Mouse (Mus musculus) kidney, postnatal 25 days (tissue): ENCODE results near the gene Lat.
A peak's percentile ranks its signal among the peaks of the same experiment; 100 is the strongest.

Experiments
- DNase-seq, 2 experiments: peaks; one replicate each; pipeline ENCODE4 v3.0.0; 2021; ENCODE audit warnings: mixed read lengths in 2 of 2

Lat gene

DNA sequence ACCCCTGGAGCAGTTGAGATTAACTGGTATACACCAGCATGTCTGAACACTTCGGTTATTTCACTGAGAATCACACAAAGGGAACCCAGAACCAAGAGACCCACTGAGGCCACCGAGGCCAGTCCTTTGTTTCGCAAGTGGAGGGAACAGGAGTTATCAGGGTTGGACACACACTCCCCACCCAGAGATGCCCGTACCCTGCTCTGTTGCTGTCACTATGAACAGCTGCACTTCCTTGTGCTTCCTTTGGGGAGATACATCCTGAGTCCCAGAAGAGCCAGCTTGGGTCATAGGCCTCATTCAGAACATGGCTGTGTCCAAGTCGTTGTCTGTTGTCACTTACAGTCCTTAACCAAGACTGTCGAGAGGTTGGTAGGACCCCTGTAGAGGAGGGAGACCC, 6.3 kb downstream of the Lat start:
- DNase-seq = no peak

DNA sequence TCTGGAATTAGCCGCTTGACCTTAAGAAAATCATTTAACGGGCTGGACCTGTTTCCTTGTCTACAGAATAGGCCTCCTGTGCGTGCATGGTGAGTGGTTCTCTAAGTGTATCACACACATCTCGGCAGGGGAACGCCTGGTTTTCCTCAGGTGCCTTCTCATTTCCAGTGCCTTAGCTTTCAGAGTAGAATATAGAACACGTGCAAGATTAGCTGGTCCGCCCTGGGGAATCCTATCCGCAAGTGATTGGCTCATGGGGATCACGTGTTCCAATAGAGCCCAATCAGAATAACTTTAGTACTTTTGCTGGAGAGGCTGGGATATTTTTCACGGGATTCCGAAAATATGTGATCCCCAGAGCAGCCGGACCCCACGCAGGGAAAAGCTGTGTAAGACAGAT, 10.3 kb downstream of the Lat start:
- DNase-seq = no peak

DNA sequence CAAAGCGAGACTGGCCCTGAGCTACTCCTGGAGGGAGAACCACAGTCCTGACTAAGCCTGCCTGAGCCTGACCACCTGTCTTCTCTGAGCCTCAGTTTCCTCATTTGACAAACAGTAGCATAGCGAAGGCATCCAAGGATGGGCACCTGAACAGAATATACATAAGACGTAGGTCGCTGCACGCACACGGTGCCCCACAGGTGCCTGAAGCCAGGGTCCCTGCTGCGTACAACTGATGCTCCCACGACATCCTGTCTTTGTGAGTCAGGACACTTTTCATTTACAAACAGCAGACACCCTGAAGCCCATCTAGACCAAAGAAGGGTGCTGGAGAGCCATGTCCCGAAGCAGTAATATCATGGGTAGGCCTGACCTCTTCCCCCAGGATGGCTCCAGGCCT, 11.0 kb downstream of the Lat start:
- DNase-seq = no peak

DNA sequence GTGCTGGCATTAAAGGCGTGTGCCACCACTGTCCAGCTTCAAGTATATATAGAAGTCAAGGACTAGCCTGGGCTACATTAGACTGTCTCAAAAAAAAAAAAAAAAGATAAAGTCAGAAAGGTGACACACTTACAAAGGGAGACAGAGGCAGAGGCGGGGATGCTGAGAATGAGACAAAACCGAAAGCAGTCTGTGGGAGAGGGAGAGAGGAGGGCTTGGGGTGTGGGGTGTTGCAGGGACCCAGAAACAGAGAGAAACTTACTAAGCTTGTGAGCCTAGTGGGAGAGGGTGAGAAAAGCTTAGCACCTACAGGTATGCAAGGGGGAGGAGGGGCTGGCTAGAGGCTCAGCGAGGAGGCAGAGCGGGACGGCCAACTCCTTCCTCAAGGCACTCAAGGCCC, 11.5 kb downstream of the Lat start:
- DNase-seq = no peak

DNA sequence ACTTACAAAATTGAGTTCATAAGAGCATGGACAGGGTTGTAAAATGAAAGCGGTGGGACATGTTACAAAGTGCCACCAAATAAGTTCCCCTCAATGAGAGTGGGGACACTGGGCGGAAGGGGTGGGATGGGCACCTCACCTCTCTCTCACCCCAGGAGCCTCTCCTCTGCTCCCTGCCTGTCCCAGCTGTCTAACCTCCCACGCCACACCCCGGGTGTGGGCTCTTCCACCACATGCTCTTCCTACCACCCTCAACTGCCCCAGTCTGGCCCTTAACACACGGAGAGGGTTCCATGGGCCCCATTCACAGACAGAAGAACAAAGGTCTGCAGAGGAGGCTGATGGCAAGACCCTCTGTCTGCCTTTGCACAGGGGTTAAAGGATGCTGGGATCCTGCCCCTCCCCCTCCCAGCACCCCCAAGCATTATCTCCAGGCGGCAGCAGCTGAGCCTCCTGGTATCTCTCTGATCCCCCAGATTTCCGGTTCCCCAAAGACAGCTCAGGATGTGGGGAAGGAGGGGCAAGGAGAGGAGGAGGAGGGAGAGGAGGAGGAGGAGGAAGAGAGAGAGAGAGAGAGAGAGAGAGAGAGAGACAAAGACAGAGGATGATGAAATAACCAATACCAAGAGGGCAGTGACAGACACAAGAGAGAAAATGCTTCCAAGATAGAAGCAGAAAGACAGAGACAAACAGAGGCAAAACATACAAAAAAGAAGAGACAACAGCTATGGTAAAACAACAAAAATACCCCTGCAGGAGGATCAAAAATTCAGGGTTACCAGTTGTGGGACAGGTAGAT, 12.4 kb downstream of the Lat start:
- no peak for DNase-seq

DNA sequence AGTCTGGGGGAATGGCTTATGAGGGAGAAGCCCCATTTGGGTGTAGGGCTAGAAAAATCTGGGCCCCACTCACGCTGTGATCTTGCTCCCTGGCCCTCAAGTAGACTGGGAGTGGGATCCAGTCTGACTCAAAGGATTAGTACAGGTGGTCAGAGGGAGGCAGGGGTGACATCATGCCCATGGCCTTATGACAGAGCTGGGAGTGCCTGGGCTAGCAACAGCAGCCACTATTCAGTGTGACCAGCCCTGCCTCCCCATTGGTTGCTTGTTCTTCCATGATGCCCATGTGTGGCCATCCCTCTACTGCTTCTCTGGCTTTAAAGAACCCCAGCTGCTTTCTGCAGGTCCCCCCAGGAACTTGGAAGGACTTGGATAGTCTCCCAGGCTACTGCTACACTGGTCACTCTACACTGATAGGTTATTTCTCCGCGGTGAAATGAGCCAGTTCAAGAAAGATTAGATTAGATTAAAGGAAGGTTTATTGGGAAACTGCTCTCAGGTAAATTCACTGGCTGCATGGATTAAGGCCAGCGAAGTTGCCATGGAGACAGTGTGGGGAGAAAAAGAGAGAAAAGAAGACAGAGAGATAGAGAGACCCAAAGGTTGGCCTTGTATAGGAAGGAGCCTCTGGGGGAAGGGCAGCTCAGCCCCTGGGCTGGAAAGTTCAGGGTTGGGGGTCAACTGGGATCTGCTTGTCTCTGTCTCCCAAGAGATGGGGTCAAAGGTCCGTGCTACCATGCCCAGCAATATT, 13.3 kb downstream of the Lat start:
- DNase-seq = no peak

DNA sequence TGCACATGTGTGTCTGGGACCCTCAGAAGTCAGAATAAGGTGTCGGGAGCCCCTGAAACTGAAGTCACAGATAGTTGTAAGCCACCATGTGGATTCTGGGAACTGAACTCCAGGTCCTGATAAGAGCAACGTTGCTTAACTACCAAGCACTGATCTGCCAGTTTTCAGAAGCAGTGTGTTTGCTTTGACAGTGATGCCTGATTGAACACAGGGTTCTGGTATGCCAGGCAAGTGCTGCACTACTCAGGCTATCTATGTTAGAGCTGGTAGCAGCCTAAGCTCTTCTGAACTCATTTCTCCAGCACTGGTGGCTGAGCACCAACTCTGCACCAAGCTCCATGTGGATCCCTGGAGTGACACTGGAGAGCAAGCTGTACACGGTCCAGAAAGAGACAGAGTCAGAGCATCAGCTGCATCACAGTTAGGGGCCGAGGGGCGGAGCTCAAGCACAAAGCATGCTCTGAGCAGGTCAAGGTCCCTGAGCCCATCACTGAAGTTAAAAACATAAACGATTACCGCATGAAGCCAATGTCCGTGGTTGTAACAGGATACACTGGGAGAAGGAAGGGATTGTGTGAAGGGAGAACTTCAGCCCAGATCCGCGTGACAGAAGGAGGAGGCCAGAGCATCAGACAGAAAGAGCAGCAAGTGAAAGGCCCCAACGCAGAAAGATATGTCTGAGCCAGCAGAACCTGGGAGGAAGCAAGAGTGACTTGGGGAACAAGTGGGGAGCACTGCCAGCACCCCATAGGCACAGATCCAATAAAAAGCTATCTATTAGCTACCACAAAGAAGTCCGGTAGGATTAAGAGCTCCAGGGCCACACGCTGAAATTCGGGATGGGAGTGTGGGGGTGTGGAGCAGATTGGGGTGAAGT, 14.4 kb downstream of the Lat start:
- DNase-seq = no peak

DNA sequence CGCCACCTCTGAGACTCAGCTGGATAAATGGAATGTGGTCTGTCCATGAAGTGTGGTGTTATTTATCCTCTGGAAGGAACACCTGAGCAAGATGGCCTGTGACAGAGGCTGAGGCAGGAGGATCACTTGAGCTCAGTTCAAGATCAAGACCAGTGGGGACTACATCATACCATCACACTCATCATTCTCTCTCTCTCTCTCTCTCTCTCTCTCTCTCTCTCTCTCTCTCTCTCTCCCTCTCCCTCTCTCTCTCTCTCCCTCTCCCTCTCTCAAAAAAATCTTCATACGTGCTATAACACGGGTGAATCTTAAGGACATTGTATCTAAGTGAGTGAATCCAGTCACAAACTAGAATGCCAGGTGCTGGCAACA, 15.4 kb downstream of the Lat start:
- no peak for DNase-seq

DNA sequence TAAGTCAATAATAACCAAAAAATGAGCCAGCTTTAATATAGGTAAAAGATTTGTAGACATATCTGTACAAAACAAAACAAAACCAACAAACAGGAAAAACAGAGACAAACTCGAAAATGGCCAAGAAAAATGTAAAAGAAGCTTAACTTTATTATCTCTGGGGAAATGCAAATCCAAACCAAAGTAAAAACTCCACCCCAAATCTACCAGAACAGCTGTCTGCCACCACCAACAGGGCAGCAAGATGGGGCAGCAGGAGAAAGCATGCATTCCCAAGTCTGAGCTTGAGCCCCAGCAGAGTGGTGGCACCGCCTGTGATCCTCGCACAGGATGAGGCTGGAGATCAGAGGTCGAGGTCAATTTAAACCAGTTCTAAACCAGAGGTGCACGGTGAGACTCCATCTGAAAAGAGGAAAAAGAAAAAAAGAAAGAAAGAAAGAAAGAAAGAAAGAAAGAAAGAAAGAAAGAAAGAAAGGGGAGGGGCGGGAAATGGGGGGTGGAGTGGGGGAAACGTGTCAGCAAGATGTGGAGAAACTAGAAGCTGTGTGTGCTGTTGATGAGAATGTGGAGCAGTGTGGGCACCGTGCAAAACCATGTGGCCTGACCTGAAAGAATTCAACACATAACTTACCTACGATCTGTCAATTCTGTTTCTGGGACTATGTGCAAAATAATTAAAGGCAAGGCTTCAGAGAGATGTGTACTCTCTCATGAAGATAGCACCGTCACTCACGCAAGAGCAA, 15.9 kb downstream of the Lat start:
- no peak for DNase-seq

DNA sequence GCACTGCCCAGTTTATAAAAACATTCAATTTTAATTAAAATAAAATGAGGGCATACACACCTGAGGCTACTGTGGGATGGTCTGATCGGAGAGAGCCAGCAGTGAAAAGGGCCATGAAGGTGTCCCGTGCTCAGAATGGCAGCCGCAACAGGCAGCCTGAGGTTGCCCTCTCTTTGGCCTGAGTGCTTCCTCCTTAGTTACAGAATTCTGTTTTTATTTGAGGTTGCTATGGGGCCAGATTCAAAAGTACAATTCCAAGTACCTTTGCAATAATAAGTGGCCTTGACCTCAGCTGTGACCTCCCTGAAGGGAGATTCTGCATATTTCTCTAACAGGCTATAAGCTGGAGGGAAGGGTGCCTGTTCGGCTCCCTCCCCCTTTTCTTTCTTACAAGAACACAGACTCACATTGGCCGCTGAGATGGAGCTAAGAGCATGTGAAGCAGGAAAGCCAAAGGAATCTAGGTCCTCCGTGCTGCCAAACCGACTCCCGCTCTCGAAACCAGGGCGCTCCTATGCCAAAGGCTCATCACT, 17.9 kb downstream of the Lat start:
- no peak for DNase-seq

DNA sequence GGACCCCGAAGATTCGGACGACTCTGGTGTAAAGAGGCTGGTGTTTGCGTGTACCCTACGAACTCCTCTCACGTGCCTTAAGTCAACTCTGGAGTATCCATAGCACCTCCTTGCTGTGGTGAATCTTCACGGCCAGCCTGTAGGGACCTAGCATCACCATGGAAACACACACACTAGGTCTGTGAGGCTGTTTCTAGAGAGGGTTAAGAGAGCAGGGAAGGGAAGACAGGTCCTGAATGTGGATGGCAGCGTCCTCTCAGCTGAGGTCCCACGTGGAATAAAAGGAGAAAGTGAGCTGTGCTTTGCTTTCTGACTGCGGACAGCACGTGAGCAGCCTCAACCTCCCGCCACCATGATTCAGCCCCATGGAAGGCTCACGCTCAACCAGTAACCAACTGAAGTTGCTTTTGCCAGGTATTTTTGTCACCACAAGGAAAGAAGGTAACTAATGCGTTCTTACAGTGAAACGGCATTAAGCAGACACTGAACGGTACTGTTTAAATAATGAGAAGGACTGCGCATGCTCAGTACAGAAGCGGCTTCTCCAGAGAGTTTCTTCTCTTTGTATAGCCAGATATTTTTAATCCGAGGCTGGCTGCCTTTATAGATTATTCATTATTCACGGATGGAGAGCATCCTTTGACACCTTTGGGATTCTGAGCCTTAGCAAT, 18.5 kb downstream of the Lat start:
- no peak for DNase-seq

DNA sequence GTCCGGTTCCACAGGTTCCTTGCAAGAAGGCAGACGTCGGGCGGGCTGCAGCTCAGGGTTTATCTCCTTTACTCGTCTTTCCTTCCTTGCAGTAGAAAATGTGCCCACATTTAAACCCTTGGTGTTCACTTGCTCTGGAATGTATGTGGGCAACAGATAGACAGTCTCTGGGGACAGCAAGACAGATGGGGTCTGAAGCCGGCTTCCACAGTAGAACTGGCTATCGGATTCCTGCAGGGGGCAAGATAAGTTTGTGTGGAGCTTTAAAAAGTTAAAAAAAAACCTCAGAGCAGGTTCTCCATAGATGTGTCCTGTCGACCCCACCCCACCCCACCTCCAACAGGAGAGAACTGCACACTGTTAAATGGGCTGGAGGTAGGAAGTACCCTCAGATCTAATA, 21.1 kb downstream of the Lat start:
- no peak for DNase-seq

DNA sequence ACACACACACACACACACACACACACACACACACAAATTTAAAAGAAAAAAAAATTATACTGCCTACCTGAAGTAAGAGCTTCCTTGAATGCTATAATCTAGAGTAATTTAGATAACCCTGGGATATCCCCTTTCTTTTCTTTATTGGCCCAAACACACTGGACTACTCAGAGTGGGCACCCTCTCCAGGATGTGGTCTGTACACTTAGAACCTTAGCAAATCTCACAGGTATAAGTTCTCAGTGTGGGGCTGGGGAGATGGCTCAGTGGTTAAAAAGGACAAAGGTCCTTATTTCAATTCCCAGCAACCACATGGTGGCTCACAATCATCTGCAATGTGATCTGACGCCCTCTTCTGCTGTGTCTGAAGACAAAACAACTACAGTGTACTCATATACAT, 22.3 kb downstream of the Lat start:
- DNase-seq = no peak

DNA sequence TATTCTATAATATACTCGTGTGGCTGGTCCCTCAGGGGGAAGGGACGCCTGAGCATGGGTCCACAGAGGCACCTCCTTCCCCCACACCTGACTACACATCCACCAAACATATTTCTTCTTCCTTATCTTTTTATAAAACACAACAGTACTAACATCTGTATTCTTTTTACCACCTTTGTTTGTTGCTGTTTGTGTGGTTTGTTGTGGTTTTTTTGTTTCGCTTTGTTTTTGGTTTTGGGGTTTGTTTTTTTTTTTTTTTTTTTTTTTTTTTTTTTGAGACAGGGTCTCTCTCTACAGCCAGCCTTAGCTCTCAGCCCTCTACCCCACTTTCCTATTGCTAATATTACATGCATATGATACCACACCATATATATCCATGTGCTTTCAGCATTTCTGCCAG, 23.4 kb downstream of the Lat start:
- DNase-seq = no peak

DNA sequence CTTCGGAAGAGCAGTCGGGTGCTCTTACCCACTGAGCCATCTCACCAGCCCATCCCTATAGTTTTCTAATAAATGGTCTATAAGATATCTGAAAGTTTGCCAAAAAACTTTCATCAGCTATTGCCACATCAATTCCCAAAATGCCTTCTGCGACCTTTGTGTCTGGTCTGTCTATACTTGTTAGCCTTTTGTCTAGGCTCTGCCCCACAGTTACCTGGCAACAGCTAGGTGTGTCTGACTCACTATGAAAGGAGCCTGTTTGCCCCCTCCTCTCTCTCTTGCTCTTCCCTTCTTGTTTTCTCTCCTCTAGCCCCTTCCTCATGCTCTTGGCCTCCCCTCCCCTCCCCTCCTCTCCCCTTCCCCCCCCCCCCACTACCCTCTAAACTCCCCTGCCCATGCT, 23.8 kb downstream of the Lat start:
- DNase-seq = no peak

DNA sequence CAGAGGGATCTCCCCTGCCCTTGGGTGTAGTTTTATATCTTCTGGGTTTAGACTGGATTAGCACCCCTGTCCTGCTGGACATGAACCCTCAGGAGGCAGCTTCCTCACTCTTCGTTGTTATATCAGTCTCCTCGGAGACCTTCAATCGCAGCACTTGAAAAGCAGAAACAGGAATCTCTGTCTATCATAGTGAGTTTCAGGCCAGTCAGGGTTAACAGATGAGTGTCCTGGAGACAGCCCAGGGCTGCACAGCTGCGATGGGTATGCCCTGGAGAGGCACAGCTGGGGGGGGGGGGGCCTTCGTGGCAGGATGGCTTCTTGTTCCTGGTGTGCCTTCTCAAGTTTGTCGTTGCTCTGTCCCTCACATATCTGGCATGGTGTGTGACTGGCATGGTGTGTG, 28.5 kb downstream of the Lat start:
- DNase-seq = no peak

DNA sequence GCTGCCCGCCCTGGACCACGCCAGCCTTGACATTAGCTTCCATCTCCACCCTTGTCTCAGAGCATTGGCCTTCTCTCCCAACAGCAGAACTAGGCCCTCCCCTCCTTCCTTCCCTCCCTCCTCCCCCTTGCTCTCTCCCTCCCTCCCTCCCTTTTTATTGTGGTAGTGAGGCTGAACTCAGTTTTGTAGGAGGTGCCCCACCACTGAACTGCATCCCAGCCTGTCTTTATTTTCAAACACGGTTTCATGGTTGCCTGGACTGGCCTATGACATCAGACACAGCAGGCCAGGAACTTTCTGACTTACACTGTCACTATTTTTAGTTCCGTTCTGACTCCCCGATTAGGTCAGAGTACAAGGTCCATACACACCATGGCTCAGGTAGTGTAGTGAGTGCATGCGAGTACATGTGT, 29.2 kb downstream of the Lat start:
- DNase-seq = peak; percentile 6 to 55

DNA sequence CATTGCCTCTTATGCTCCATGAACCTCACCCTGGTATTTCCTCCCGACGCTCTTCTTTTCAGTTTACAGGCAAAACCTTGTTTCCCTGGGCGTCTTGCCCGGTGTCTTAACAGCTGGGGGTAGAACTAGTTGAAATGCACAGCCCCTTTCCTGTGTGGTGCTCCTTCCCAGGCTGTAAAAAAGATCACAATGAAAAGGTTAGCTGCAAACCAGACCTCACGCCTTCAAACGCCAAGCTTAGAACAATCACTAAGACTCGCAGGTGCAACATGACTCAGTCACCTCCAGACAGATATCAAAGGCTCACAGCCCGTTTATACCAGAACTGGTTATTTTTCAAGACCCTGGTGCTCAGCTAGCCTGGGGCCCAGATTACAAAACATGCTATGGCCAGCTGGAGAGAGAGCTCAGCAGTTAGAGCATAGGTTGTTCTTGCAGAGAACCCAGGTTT, 29.8 kb downstream of the Lat start:
- DNase-seq = no peak

DNA sequence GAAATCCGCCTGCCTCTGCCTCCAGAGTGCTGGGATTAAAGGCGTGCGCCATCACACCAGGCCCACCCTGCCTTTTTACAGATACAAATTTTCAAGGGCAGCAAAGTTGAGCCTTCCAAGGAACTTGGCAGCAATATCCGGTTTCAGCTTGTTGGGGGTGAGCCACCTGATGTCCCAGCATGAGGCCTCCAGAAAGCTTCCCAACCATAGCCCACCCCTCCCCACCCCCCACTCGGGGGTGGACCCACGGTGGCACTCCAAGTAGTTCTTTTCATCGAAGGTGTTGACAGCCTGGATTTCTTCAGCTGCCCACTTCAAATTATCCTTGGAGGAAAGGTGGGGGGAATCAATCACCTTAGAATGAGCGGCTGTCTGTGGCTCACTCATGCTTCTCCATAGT, 30.5 kb downstream of the Lat start:
- DNase-seq = no peak

DNA sequence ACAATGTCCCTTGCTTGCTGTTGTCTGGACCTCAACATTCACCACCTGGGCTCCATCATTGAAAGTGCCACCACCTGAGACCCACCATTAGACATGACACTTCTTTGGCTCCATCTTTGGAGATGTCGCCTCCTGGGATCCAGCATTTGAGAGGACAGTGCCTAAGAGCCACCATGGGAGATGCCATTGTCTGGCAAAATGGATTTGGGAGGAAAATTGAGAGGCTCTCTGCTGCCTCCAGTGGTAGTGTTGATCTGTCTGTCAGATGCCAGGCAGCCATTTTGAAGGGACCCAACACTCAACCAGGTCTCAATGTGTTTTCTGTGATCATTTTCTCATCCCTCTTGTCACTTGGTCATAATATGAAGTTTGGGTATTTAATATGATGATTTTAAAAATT, 33.8 kb downstream of the Lat start:
- DNase-seq = peak in 1 of 2 experiments; percentile 6

DNA sequence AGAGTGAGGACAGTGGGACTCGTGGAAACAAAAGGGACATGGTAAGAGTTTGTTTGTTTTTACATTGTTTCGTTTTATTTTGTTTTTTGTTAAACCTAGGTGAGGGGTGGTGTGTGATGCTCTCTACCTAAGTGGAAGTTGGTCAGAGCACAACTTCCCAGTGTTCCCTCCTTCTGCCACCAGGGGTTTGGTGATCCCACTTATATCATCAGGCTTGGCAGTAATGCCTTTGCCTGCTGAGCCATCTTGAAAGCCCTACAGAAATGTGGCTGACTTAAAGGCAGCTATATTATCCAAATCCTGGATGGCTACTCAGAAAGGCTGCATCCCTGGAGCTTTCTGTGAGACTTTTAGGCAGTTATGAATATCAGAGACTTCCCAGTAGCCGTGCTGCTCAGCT, 36.7 kb downstream of the Lat start:
- DNase-seq = no peak

DNA sequence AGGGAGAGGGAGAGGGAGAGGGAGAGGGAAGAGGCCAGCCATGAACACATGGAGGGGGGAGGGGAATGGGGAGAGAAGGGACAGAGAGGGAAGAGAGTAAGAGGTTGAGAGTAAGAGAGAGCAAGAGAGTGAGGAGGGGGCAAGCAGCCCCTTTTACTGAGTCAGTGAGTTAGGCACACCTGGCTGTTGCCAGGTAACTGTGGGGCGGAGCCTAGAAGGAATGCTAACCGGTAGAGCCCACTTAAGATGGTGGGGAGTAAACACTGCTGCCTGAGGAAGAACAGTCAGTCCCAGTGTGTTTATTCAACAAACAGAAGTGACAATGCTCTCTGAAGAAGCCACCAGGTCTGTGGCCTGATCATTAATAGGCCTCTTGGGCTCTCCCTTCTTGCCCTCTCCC, 38.7 kb downstream of the Lat start:
- no peak for DNase-seq
